8 mouse cellular contexts compared by ENCODE assay signal in the genomic region with DNA sequence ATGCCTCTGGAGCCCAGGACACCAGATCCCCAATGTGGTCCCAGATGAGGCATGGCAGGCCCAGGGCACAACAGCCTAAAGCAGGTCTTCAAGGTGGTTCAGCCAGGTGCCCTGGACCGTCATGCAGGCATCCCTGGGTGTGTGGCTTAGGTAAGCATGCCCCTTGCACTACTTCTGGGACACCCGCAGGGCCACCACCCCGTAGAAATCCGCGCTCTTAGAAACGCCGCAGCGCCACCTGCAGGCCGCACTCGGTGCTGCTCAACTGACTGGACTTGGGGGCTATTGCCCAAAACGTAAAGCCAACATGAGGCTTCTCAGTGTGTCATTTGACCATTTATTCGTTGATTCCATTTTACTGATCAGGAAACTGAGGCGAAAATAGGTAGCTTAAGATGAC. TPM values are rescaled to one million over a fixed set of nuclear protein-coding genes. Genes with fewer than 3 reads are reported as not detected.
DNase-seq lines count a peak whose midpoint lies in the region; TF ChIP-seq lines count a peak whose summit lies in the region.

No protein-coding gene starts in this region.

- H3K27ac ChIP-seq in thymus, adult 2 months (ENCODE audit: control insufficient read depth, insufficient read depth, low read length) = no peak overlapping the region
- no peak overlapping the region for H3K27ac ChIP-seq in limb, embryonic 10.5 days

- intact Hi-C loops in heart, postnatal 14 days (cut with DNase I) = no loop called here
- intact Hi-C loops in heart, postnatal 25 days (cut with DNase I) = no loop called here

- H3K4me1 ChIP-seq in thymus, adult 2 months (replicated peaks; ENCODE audit: control insufficient read depth, insufficient read depth, low read length) = peaks cover 5% of the 10 kb centered on the region; the same call in 1 of the 2 replicates
- peaks cover 31% of the 10 kb centered on the region for H3K4me1 ChIP-seq in limb, embryonic 10.5 days

- H3K36me3 ChIP-seq in thymus, adult 2 months (ENCODE audit: control insufficient read depth, insufficient read depth, low read length) = no peaks in the 10 kb centered on the region
- no peaks in the 10 kb centered on the region for H3K36me3 ChIP-seq in limb, embryonic 10.5 days

- peak; percentile 24 to 64 for DNase-seq in heart, postnatal 14 days
- no peak for DNase-seq in heart, postnatal 25 days (ENCODE audit: low spot score)
- DNase-seq in thymus, adult 2 months = peak; percentile 38
- DNase-seq in thymus, adult 18-20 months = no peak
- peak; percentile 74 to 89 for DNase-seq in cerebellum, postnatal 14 days
- DNase-seq in limb, embryonic 10.5 days (ENCODE audit: low spot score) = peak; percentile 72
- peak; percentile 54 to 86 for DNase-seq in spleen, postnatal 4 days (ENCODE audit: low spot score in 2 of 2)
- DNase-seq in heart, adult 11 months = no peak

- H3K27me3 ChIP-seq in thymus, adult 2 months (ENCODE audit: control insufficient read depth, insufficient read depth, low read length) = no peaks in the 10 kb centered on the region
- H3K27me3 ChIP-seq in limb, embryonic 10.5 days (ENCODE audit: low read depth, poor library complexity, severe bottlenecking) = peaks cover 70% of the 10 kb centered on the region

- peak; percentile 70; the same call in 1 of the 2 replicates for TF ChIP-seq CTCF in thymus, adult 2 months (IDR thresholded peaks at IDR 0.05; ENCODE audit: borderline replicate concordance, control insufficient read depth, extremely low read depth, insufficient read depth, low read length, poor library complexity)

- WGBS in thymus, adult 2 months = 25% methylated on average over 13 of the region's 13 CpGs
- WGBS in limb, embryonic 10.5 days = 8% methylated on average over 13 of the region's 13 CpGs

- no peak overlapping the region for H3K4me3 ChIP-seq in thymus, adult 2 months (ENCODE audit: control insufficient read depth, insufficient read depth, low read length)
- H3K4me3 ChIP-seq in limb, embryonic 10.5 days = no peak overlapping the region

- no peak for TF ChIP-seq POLR2A in thymus, adult 2 months (IDR thresholded peaks at IDR 0.05; ENCODE audit: control insufficient read depth, extremely low read depth, insufficient read depth, low read length, poor library complexity)

- no peaks in the 10 kb centered on the region for H3K9me3 ChIP-seq in limb, embryonic 10.5 days (replicated peaks)

RNA-seq across cellular contexts. Expression of a gene that starts 48.5 kb away (rescaled TPM):
- total RNA-seq in heart, postnatal 14 days (2021) = 1 to 10 TPM; 3.7 to 4.1 TPM
- 1 to 10 TPM; 2.7 to 3.2 TPM for total RNA-seq in heart, postnatal 25 days (2021)
- 6.3 and 6.7 TPM in 2 replicates for polyA plus RNA-seq in thymus, adult 2 months (2012; rRNA removed)
- polyA plus RNA-seq in limb, embryonic 10.5 days (2016; fragmentation: Nextera tagmentation; extraction: Ambion mirVana) = 8.9 and 9.0 TPM in 2 replicates

Comparison
In these comparisons a context has a peak if more than half of its experiments do, and no peak if none do; other contexts are left out.
1. DNase-seq: peak in heart, postnatal 14 days (2 of 2), thymus, adult 2 months (single experiment), cerebellum, postnatal 14 days (2 of 2), limb, embryonic 10.5 days (single experiment) and spleen, postnatal 4 days (2 of 2); none in heart, postnatal 25 days (single experiment), thymus, adult 18-20 months (0 of 2) and heart, adult 11 months (single experiment).